Mouse (Mus musculus): ENCODE data around the gene Sesn3.
A peak's percentile ranks its signal among the peaks of the same experiment; 100 is the strongest.
"Not testable (repeated sequence)": the region's sequence is repeated elsewhere in the genome, so short reads cannot be mapped to it uniquely, and the experiment has no call there.

Sesn3 gene

GRCm38 (mm10) chr9:14274986-14275720 is at the start of gene Sesn3:
TSS of gene Sesn3 (plus strand) at chr9:14275067.
- peak; percentile 94 for DNase-seq (ENCODE audit: low read depth)

GRCm38 (mm10) chr9:14227086-14227485 is 47.8 kb upstream of the Sesn3 start:
- not testable (repeated sequence) for DNase-seq (ENCODE audit: low read depth)

- no peak for DNase-seq (ENCODE audit: low read depth)
Observed at GRCm38 (mm10) chr9:14233702-14234373, 41.0 kb upstream of the Sesn3 start.

- DNase-seq (ENCODE audit: low read depth): no peak
Observed at GRCm38 (mm10) chr9:14235286-14235685, 39.6 kb upstream of the Sesn3 start.

- not testable (repeated sequence) for DNase-seq (ENCODE audit: low read depth)
Observed at GRCm38 (mm10) chr9:14241003-14241402, 33.9 kb upstream of the Sesn3 start.

- no peak for DNase-seq (ENCODE audit: low read depth)
Observed at GRCm38 (mm10) chr9:14242308-14242707, 32.6 kb upstream of the Sesn3 start.

- DNase-seq (ENCODE audit: low read depth): peak; percentile 75
Observed at GRCm38 (mm10) chr9:14244528-14244927, 30.3 kb upstream of the Sesn3 start.

GRCm38 (mm10) chr9:14245013-14245586 is 29.8 kb upstream of the Sesn3 start:
- DNase-seq (ENCODE audit: low read depth): no peak

- DNase-seq (ENCODE audit: low read depth): no peak
Observed at GRCm38 (mm10) chr9:14246016-14246799, 28.7 kb upstream of the Sesn3 start.

GRCm38 (mm10) chr9:14247480-14248208 is 27.2 kb upstream of the Sesn3 start:
- DNase-seq (ENCODE audit: low read depth): no peak

- DNase-seq (ENCODE audit: low read depth): peak; percentile 49
Observed at GRCm38 (mm10) chr9:14248209-14248596, 26.7 kb upstream of the Sesn3 start.

- DNase-seq (ENCODE audit: low read depth): no peak
Observed at GRCm38 (mm10) chr9:14261150-14261549, 13.7 kb upstream of the Sesn3 start.

GRCm38 (mm10) chr9:14262568-14262972 is 12.3 kb upstream of the Sesn3 start:
- peak; percentile 75 for DNase-seq (ENCODE audit: low read depth)

GRCm38 (mm10) chr9:14266470-14266869 is 8.4 kb upstream of the Sesn3 start:
- DNase-seq (ENCODE audit: low read depth): no peak

GRCm38 (mm10) chr9:14268578-14268977 is 6.3 kb upstream of the Sesn3 start:
- no peak for DNase-seq (ENCODE audit: low read depth)

GRCm38 (mm10) chr9:14272921-14273320 is 1.9 kb upstream of the Sesn3 start:
- DNase-seq (ENCODE audit: low read depth): peak; percentile 65

- no peak for DNase-seq (ENCODE audit: low read depth)
Observed at GRCm38 (mm10) chr9:14274586-14274985, 281 bp upstream of the Sesn3 start.

GRCm38 (mm10) chr9:14275792-14276480 is 1.1 kb downstream of the Sesn3 start:
- DNase-seq (ENCODE audit: low read depth): peak; percentile 99

- DNase-seq (ENCODE audit: low read depth): peak; percentile 66
Observed at GRCm38 (mm10) chr9:14276481-14277287, 1.8 kb downstream of the Sesn3 start.

GRCm38 (mm10) chr9:14277365-14277991 is 2.6 kb downstream of the Sesn3 start:
- DNase-seq (ENCODE audit: low read depth): peak; percentile 29
